Mouse (Mus musculus) bone marrow, adult 2 months (tissue): ENCODE data around the gene Fbxl13.

Experiments
- CTCF ChIP-seq: fragments of 200-500 bp; IDR thresholded peaks from 2 replicates; pipeline ENCODE4 v1.5.1; 2011; ENCODE audit warnings: low read length, control low read depth; ENCODE audit not compliant: control insufficient read depth, insufficient read depth
- POLR2A ChIP-seq: fragments of 200-500 bp; IDR thresholded peaks from 2 replicates; pipeline ENCODE4 v1.6.1; 2011; ENCODE audit warnings: low read depth, mild to moderate bottlenecking, control low read depth, low read length, borderline replicate concordance; ENCODE audit not compliant: control insufficient read depth

GRCm38 (mm10) chr5:21572764-21573416 lies 72.5 kb downstream of the Fbxl13 start:
- TF ChIP-seq CTCF = no peak
- no peak for TF ChIP-seq POLR2A
